Mouse (Mus musculus) kidney, embryonic 14.5 days (tissue): ENCODE results near the gene Hipk3. TPM values are rescaled to one million over a fixed set of nuclear protein-coding genes. Genes with fewer than 3 reads are reported as not detected.

Experiments
- ATAC-seq: fragments of 200-750 bp; cut with Nextera tagmentation; 2 replicates; pipeline ENCODE4 v1.8.0; 2017; ENCODE audit warnings: moderate number of reproducible peaks, mild to moderate bottlenecking, moderate TSS enrichment, moderate library complexity; ENCODE audit not compliant: low FRiP score, low TSS enrichment
- H3K27ac ChIP-seq: fragments of 300-500 bp; sonication (generic); 2 replicates; pipeline ENCODE4 v1.5.1; 2014; ENCODE audit warnings: low read depth, mild to moderate bottlenecking, low read length, moderate library complexity, mixed read lengths
- H3K27me3 ChIP-seq: fragments of 300-500 bp; sonication (generic); 2 replicates; pipeline ENCODE4 v1.6.1; 2014; ENCODE audit warnings: mild to moderate bottlenecking, low read length; ENCODE audit not compliant: control insufficient read depth, insufficient read depth
- H3K36me3 ChIP-seq: fragments of 300-500 bp; sonication (generic); 2 replicates; pipeline ENCODE4 v1.6.1; 2014; ENCODE audit warnings: low read length, mixed read lengths; ENCODE audit not compliant: control insufficient read depth, insufficient read depth
- H3K4me1 ChIP-seq: fragments of 300-500 bp; sonication (generic); 2 replicates; pipeline ENCODE4 v1.6.1; 2014; ENCODE audit warnings: low read length, mixed read lengths; ENCODE audit not compliant: control insufficient read depth, insufficient read depth
- H3K4me2 ChIP-seq: fragments of 300-500 bp; sonication (generic); replicated peaks from 2 replicates; pipeline ENCODE4 v1.6.1; 2014; ENCODE audit warnings: low read depth, mild to moderate bottlenecking, low read length
- H3K4me3 ChIP-seq: fragments of 300-500 bp; sonication (generic); 2 replicates; pipeline ENCODE4 v1.5.1; 2014; ENCODE audit warnings: mild to moderate bottlenecking, low read length
- H3K9ac ChIP-seq: fragments of 300-500 bp; sonication (generic); 2 replicates; pipeline ENCODE4 v1.6.1; 2014; ENCODE audit warnings: low read depth, mild to moderate bottlenecking, low read length, moderate library complexity
- H3K9me3 ChIP-seq: fragments of 300-500 bp; sonication (generic); 2 replicates; pipeline ENCODE4 v1.6.1; 2016; ENCODE audit warnings: low read length; ENCODE audit not compliant: control insufficient read depth
- WGBS: fragments of 180-500 bp; shearing (Covaris S2); extraction: QIAGEN DNeasy Blood & Tissue Kit; methylation state at CpG from one replicate; pipeline ENCODE4 v1.1.7; 2014; 5-methylcytosine and 5-hydroxymethylcytosine counted together
- polyA plus RNA-seq: library from polyadenylated mRNA; unstranded; fragments of >200 nt; fragmentation: Nextera tagmentation; extraction: Ambion mirVana; gene quantifications from 2 replicates; pipeline ENCODE4 v1.2.1, GENCODE M21; 2014

The Hipk3 gene
- polyA plus RNA-seq, 1 experiment from 2014 or later, result 21.7 TPM

DNA sequence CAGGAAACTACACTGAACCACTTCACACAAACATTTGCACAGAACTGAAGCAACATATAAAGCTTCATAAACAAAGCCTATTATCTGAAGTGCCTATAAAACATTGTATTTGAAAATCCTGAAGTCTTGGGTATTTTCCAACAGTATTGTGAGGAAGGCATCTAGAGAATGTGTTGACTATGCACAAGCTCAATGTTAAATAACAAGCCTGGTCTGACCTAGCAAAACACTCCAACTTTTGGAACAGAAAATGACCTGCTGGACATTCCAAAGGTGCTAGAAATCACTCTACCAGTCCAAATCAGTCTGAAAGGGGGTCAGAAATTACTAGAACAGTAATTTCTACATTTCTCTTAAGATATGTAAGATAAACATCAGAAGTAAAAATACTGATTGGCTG, 12.1 kb downstream of the Hipk3 start:
- no peak overlapping the region for H3K4me2 ChIP-seq
- H3K9ac ChIP-seq, result no peak overlapping the region
- H3K36me3 ChIP-seq, result no peaks in the 10 kb centered on the region
- no peak overlapping the region for H3K4me3 ChIP-seq
- 0 out of 2 replicates have a peak, but pooled peaks cover 5% of the 10 kb centered on the region for H3K4me1 ChIP-seq
- no peak overlapping the region for H3K27ac ChIP-seq
- H3K9me3 ChIP-seq, result no peaks in the 10 kb centered on the region
- ATAC-seq, result no peak
- no peaks in the 10 kb centered on the region for H3K27me3 ChIP-seq

- Histone ChIP-seq H3K27me3 (no peaks in the 10 kb centered on the region), H3K9me3 (no peaks in the 10 kb centered on the region), H3K4me1 (no peaks in the 10 kb centered on the region), H3K36me3 (no peaks in the 10 kb centered on the region), H3K27ac (no peak overlapping the region), H3K4me3 (no peak overlapping the region), H3K9ac (no peak overlapping the region), H3K4me2 (no peak overlapping the region)
- ATAC-seq, result no peak
- WGBS, result 80% methylated on average over 4 of the region's 4 CpGs
Observed at GRCm38 (mm10) chr2:104479054-104479453, 15.2 kb downstream of the Hipk3 start.

DNA sequence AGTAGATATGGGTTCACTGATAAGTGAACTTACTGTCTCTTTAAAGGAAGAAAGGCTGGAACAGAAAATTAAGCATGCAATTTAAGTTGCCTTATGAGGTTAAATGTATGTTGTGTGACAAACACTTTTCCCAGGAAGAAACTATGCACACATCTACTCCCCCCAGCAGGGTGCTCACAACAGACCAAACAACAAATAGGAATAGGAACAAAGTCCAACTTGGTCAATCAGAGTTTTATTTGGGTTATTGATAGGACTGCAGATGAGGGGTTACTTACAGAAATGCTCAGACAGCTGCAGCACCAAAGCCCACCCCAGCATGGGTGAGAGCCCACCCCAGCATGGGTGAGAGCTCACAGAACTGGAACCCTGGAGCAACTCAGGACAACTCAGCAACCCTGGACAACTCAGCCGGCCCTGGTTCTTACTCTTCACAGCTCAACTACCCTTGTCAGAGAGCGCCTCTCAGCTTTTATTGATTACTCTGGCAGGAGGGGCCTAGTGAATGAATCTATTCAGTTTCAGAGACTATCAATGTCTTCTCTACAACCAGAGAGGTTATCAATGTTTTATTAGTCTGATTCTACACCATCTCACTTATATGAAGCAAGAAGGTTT, 16.7 kb downstream of the Hipk3 start:
- no peak overlapping the region for H3K4me2 ChIP-seq
- no peaks in the 10 kb centered on the region for H3K36me3 ChIP-seq
- H3K27ac ChIP-seq, result no peak overlapping the region
- 86% methylated on average over 2 of the region's 2 CpGs for WGBS
- H3K4me1 ChIP-seq, result no peaks in the 10 kb centered on the region
- H3K9me3 ChIP-seq, result no peaks in the 10 kb centered on the region
- no peak overlapping the region for H3K9ac ChIP-seq
- H3K4me3 ChIP-seq, result no peak overlapping the region
- H3K27me3 ChIP-seq, result no peaks in the 10 kb centered on the region
- no peak for ATAC-seq

GRCm38 (mm10) chr2:104472056-104472455, 22.2 kb downstream of the Hipk3 start:
- H3K4me2 ChIP-seq, result no peak overlapping the region
- H3K36me3 ChIP-seq, result peaks cover 6% of the 10 kb centered on the region; the same call in 1 of the 2 replicates
- no peak for ATAC-seq

DNA sequence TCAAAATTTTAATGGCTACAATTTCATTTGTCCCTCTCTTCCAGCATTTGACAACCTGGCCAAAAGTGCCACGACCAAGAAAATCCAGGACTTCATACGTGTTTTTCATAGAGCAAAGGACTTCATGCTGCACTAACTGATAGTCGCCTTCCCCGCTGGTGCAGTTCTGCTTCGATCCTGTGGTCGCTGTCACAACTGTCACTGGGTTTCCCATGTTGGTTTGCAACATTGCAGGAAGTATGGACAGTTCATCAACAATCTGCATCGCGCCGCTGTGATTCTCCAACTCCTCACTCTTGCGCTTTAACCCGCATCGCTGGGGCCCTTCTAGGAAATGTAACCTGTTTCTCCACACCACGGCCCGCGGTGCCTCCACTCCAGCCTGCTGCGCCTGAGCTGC, 23.1 kb downstream of the Hipk3 start:
- WGBS, result 91% methylated on average over 16 of the region's 16 CpGs
- no peaks in the 10 kb centered on the region for H3K9me3 ChIP-seq
- H3K36me3 ChIP-seq, result peaks cover 6% of the 10 kb centered on the region; the same call in 1 of the 2 replicates
- no peaks in the 10 kb centered on the region for H3K4me1 ChIP-seq
- H3K9ac ChIP-seq, result no peak overlapping the region
- H3K4me3 ChIP-seq, result no peak overlapping the region
- H3K4me2 ChIP-seq, result no peak overlapping the region
- no peaks in the 10 kb centered on the region for H3K27me3 ChIP-seq
- H3K27ac ChIP-seq, result no peak overlapping the region
- ATAC-seq, result no peak

More at GRCm38 (mm10) chr2:104472056-104472455, 22.2 kb downstream of the Hipk3 start:
- no peaks in the 10 kb centered on the region for H3K4me1 ChIP-seq
- no peaks in the 10 kb centered on the region for H3K27me3 ChIP-seq
- H3K4me3 ChIP-seq, result no peak overlapping the region
- no peak overlapping the region for H3K9ac ChIP-seq
- H3K9me3 ChIP-seq, result no peaks in the 10 kb centered on the region
- WGBS, result 89% methylated on average over 6 of the region's 6 CpGs
- H3K27ac ChIP-seq, result no peak overlapping the region

- Histone ChIP-seq H3K4me1 (no peaks in the 10 kb centered on the region), H3K36me3 (peaks cover 6% of the 10 kb centered on the region; the same call in 1 of the 2 replicates), H3K27me3 (no peaks in the 10 kb centered on the region), H3K27ac (no peak overlapping the region), H3K4me3 (no peak overlapping the region), H3K9ac (no peak overlapping the region), H3K4me2 (no peak overlapping the region), H3K9me3 (no peaks in the 10 kb centered on the region)
- no peak for ATAC-seq
- 94% methylated on average over 6 of the region's 6 CpGs for WGBS
Observed at GRCm38 (mm10) chr2:104470536-104470935, 23.7 kb downstream of the Hipk3 start.

DNA sequence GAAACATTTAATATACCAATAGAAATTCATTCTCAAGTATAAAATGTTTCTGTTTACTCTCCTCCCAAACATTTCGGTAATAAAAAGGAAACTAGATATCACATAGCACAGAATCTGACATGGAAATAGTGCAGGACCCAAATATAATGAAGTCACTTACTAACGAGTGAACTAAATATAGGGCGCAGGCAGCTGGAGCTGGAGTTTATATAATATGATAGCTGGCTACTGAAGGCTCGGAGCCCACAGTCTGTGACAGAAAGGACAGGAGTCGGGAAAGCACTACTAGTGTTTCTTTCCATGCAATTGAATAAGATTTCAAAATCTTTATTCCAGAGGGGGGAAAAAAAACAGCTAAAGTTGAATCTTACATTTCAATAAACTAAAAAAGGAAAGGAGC, 25.8 kb downstream of the Hipk3 start:
- Histone ChIP-seq H3K9me3 (no peaks in the 10 kb centered on the region), H3K4me3 (no peak overlapping the region), H3K4me1 (no peaks in the 10 kb centered on the region), H3K4me2 (no peak overlapping the region), H3K27ac (no peak overlapping the region), H3K27me3 (no peaks in the 10 kb centered on the region), H3K9ac (no peak overlapping the region), H3K36me3 (peaks cover 6% of the 10 kb centered on the region; the same call in 1 of the 2 replicates)
- 84% methylated on average over 5 of the region's 5 CpGs for WGBS
- no peak for ATAC-seq

GRCm38 (mm10) chr2:104466908-104467616, 27.2 kb downstream of the Hipk3 start:
- H3K27me3 ChIP-seq, result no peaks in the 10 kb centered on the region
- no peak overlapping the region for H3K4me2 ChIP-seq
- H3K4me1 ChIP-seq, result no peaks in the 10 kb centered on the region
- H3K27ac ChIP-seq, result no peak overlapping the region
- H3K4me3 ChIP-seq, result no peak overlapping the region
- WGBS, result 82% methylated on average over 9 of the region's 9 CpGs
- H3K9ac ChIP-seq, result no peak overlapping the region
- no peak for ATAC-seq
- peaks cover 6% of the 10 kb centered on the region; the same call in 1 of the 2 replicates for H3K36me3 ChIP-seq
- H3K9me3 ChIP-seq, result no peaks in the 10 kb centered on the region

DNA sequence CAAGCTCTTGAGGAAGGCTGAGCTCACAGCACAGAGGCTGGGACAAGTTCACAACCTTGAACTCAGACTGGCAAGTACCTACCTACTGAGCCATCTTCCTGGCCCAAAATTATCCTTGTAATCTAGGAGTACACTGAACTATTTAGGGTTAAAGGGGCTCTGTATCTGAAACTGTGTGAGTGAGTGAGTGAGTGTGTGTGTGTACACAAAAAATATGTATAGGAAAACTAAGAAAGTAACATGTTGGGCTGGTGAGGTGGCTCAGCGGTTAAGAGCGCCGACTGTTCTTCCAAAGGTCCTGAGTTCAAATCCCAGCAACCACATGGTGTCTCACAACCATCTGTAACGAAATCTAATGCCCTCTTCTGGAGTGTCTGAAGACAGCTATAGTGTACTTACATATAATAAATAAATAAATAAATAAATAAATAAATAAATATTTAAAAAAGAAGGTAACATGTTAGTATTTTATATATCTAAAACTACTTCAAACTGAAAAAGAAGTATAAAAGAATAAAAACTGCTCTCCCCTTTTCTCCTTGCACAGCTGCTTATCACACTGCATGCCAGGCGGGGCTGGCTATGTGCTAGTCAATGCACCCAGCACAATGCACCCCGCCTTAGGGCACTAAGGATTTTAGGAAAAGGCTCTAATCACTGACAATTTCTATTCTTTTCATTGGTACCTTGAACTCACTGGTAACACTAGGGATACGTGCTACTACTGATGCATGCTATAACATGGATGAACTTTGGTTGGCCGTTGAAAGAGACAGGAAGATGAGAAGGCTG, 28.4 kb downstream of the Hipk3 start:
- Histone ChIP-seq H3K9ac (no peak overlapping the region), H3K4me1 (no peaks in the 10 kb centered on the region), H3K4me3 (no peak overlapping the region), H3K36me3 (peaks cover 3% of the 10 kb centered on the region; the same call in 1 of the 2 replicates), H3K27me3 (no peaks in the 10 kb centered on the region), H3K27ac (no peak overlapping the region), H3K9me3 (no peaks in the 10 kb centered on the region), H3K4me2 (no peak overlapping the region)
- ATAC-seq, result no peak
- 93% methylated on average over 8 of the region's 8 CpGs for WGBS
